Mouse (Mus musculus) bone marrow macrophage, adult 2 months (primary cell): ENCODE data around the gene Trmt2b.
"Not testable (repeated sequence)": the region's sequence is repeated elsewhere in the genome, so short reads cannot be mapped to it uniquely, and the experiment has no call there.

Experiments
- CTCF ChIP-seq: IDR thresholded peaks from 2 replicates; pipeline ENCODE4 v1.5.1; 2012; ENCODE audit warnings: low read depth, mild to moderate bottlenecking, low read length, moderate library complexity
- POLR2A ChIP-seq: IDR thresholded peaks from 2 replicates; pipeline ENCODE4 v1.6.1; 2012; ENCODE audit warnings: mild to moderate bottlenecking, low read depth, low read length, borderline replicate concordance

DNA sequence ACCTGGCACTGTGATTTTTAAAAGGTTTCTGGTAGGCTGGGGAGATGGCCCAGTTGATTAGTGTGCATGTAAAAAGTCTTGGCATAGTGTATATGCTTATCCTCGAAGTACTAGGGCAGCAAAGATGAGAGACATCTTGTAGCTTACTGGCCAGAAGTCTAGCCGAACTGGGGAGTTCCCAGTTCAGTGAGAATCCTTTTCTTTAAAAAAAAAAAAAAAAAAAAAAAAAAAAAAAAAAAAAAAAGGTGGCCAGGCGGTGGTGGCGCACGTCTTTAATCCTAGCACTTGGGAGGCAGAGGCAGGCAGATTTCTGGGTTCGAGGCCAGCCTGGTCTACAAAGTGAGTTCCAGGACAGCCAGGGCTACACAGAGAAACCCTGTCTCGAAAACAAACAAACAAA, 34.4 kb upstream of the Trmt2b start:
- TF ChIP-seq CTCF, POLR2A: not testable (repeated sequence)
